Mouse (Mus musculus) heart, embryonic 16.5 days (tissue): ENCODE data around the gene Asb9. TPM values are rescaled to one million over a fixed set of nuclear protein-coding genes. Genes with fewer than 3 reads are reported as not detected.
A peak's percentile ranks its signal among the peaks of the same experiment; 100 is the strongest.

ENCODE experiments used
- ATAC-seq: fragments of 200-750 bp; cut with Nextera tagmentation; replicated peaks from 2 replicates; pipeline ENCODE4 v1.8.0; 2017; ENCODE audit warnings: moderate number of reproducible peaks; ENCODE audit not compliant: insufficient read depth, low FRiP score; ENCODE audit errors: extremely low read depth
- H3K27ac ChIP-seq: fragments of 300-500 bp; sonication (generic); 2 replicates; pipeline ENCODE4 v1.5.1; 2014; ENCODE audit warnings: mild to moderate bottlenecking, low read length, control low read depth, moderate library complexity
- H3K27me3 ChIP-seq: fragments of 300-500 bp; sonication (generic); 2 replicates; pipeline ENCODE4 v1.6.1; 2014; ENCODE audit warnings: low read length, mixed read lengths; ENCODE audit not compliant: control insufficient read depth, insufficient read depth
- H3K36me3 ChIP-seq: fragments of 300-500 bp; sonication (generic); 2 replicates; pipeline ENCODE4 v1.6.1; 2014; ENCODE audit not compliant: control insufficient read depth, insufficient read depth
- H3K4me1 ChIP-seq: fragments of 300-500 bp; sonication (generic); 2 replicates; pipeline ENCODE4 v1.6.1; 2014; ENCODE audit warnings: low read length, mixed read lengths; ENCODE audit not compliant: control insufficient read depth, insufficient read depth
- H3K4me2 ChIP-seq: fragments of 300-500 bp; sonication (generic); 2 replicates; pipeline ENCODE4 v1.6.1; 2014; ENCODE audit warnings: low read depth, mild to moderate bottlenecking, control low read depth, low read length
- H3K4me3 ChIP-seq: fragments of 300-500 bp; sonication (generic); 2 replicates; pipeline ENCODE4 v1.5.1; 2014; ENCODE audit warnings: mild to moderate bottlenecking, control low read depth, low read length
- H3K9ac ChIP-seq: fragments of 300-500 bp; sonication (generic); 2 replicates; pipeline ENCODE4 v1.6.1; 2014; ENCODE audit warnings: low read length, control low read depth
- H3K9me3 ChIP-seq: fragments of 300-500 bp; sonication (generic); replicated peaks from 2 replicates; pipeline ENCODE4 v1.6.1; 2016; ENCODE audit warnings: low read length; ENCODE audit not compliant: control insufficient read depth
- WGBS: fragments of 180-500 bp; shearing (Covaris S2); extraction: QIAGEN DNeasy Blood & Tissue Kit; methylation state at CpG from one replicate; pipeline ENCODE4 v1.1.7; 2014; 5-methylcytosine and 5-hydroxymethylcytosine counted together
- polyA plus RNA-seq: library from polyadenylated mRNA; unstranded; fragments of >200 nt; fragmentation: Nextera tagmentation; extraction: Ambion mirVana; gene quantifications from 2 replicates; pipeline ENCODE4 v1.2.1, GENCODE M21; 2015

Gene Asb9
- not detected in 2 replicates for polyA plus RNA-seq

- whole genome bisulfite sequencing = 61% methylated on average over 10 of the region's 10 CpGs
- no peaks in the 10 kb centered on the region for H3K27me3 ChIP-seq
- no peak within 1 kb of the TSS for H3K4me3 ChIP-seq
- no peaks in the 10 kb centered on the region for H3K36me3 ChIP-seq
- ATAC-seq = no peak
- no peak within 1 kb of the TSS for H3K9ac ChIP-seq
- H3K9me3 ChIP-seq = no peaks in the 10 kb centered on the region
- no peak within 1 kb of the TSS for H3K4me2 ChIP-seq
- no peaks in the 10 kb centered on the region for H3K4me1 ChIP-seq
- H3K27ac ChIP-seq = no peak within 1 kb of the TSS
These were observed at the start of gene Asb9 for GRCm38 (mm10) chrX:164505709-164506498. TSS of gene Asb9 (plus strand) at chrX:164506327.

DNA sequence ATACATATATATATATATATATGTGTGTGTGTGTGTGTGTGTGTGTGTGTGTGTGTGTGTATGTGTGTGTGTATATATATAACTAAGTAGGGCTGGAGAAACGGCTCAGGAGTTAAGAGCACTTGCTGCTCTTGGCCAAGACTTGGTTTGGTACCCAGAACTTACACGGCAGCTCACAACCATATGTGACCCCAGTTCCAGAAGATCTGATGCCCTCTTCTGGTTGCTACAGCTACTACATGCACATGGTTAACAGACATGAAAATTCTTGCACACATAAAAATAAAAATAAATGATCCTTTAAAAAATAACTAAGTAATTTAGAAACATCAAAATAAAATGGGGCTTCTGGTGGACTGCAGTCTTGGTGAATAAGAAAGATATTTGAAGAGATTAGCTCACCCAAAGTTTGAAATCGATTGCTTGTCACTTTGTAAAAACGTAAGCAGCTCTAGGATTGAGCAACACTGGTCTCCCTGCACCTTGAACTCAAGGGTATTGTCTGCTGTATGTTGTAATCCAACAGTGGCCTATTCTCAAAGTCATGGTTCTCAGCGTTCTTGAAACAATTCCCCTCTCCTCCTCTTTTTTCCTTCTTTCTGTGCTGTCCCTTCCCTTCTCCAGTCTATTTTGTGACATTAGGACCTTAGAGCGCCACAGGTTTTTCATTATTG, 46.8 kb upstream of the Asb9 start:
- H3K9ac ChIP-seq = no peak overlapping the region
- H3K4me1 ChIP-seq = no peaks in the 10 kb centered on the region
- H3K27ac ChIP-seq = no peak overlapping the region
- WGBS = 68% methylated on average over 6 of the region's 6 CpGs
- H3K36me3 ChIP-seq = no peaks in the 10 kb centered on the region
- no peaks in the 10 kb centered on the region for H3K9me3 ChIP-seq
- no peak overlapping the region for H3K4me3 ChIP-seq
- H3K27me3 ChIP-seq = no peaks in the 10 kb centered on the region
- H3K4me2 ChIP-seq = no peak overlapping the region
- no peak for ATAC-seq

DNA sequence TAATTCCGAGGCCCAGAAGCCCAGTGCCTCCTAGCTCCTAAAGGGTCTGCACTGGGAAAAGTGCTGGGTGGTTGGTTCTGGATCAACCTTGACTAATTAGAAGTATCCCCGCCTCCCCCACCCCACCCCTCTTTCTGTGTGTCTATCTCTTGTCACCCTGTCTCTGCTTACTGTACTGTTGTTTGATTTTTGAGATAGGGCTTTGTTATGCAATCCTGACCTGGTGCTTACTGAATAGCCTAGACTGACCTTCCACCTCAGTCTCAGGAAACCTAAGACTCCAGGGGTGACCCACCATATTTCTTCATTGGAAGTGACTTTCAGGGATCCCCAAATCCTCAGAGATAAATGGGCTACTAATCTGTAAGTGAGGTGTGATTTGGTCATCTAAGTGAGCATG, 3.9 kb upstream of the Asb9 start:
- no peaks in the 10 kb centered on the region for H3K4me1 ChIP-seq
- WGBS = 46% methylated on average over 2 of the region's 2 CpGs
- H3K27ac ChIP-seq = no peak overlapping the region
- H3K36me3 ChIP-seq = no peaks in the 10 kb centered on the region
- no peak overlapping the region for H3K4me3 ChIP-seq
- no peaks in the 10 kb centered on the region for H3K27me3 ChIP-seq
- ATAC-seq = no peak
- H3K9ac ChIP-seq = no peak overlapping the region
- no peak overlapping the region for H3K4me2 ChIP-seq
- H3K9me3 ChIP-seq = no peaks in the 10 kb centered on the region

- no peak for ATAC-seq
- H3K4me1 ChIP-seq = no peaks in the 10 kb centered on the region
- WGBS = 83% methylated on average over 4 of the region's 4 CpGs
These were observed 941 bp downstream of the Asb9 start for GRCm38 (mm10) chrX:164507068-164507467.

DNA sequence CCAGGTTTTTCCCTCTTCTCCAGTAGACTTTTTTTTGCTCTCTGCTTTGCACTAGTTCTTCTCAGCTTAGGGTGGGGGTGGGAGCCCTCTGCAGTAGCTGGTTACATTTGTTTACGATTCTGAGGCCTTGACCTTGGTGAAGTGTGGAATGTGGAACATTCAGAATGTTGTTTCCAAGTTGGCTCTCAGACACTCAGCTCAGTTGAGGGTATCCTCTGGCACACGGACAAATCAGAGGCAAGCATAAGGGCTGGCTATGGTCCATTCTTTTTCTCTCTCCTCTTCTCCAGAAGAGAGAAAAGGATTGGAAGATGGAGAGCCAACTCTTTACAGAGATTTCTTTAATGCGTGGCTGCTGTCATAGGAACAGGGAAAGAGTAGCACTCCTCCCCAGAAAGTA, 2.6 kb downstream of the Asb9 start:
- H3K27me3 ChIP-seq = no peaks in the 10 kb centered on the region
- H3K27ac ChIP-seq = no peak overlapping the region
- H3K36me3 ChIP-seq = no peaks in the 10 kb centered on the region
- no peak overlapping the region for H3K9ac ChIP-seq
- WGBS = 42% methylated on average over 3 of the region's 3 CpGs
- peak; percentile 49; the same call in 1 of the 2 replicates for ATAC-seq
- H3K4me2 ChIP-seq = no peak overlapping the region
- no peak overlapping the region for H3K4me3 ChIP-seq
- H3K4me1 ChIP-seq = no peaks in the 10 kb centered on the region
- no peaks in the 10 kb centered on the region for H3K9me3 ChIP-seq

More at GRCm38 (mm10) chrX:164507068-164507467, 941 bp downstream of the Asb9 start:
- no peak overlapping the region for H3K9ac ChIP-seq
- H3K9me3 ChIP-seq = no peaks in the 10 kb centered on the region
- no peak overlapping the region for H3K4me2 ChIP-seq
- no peak overlapping the region for H3K27ac ChIP-seq
- no peak overlapping the region for H3K4me3 ChIP-seq
- H3K27me3 ChIP-seq = no peaks in the 10 kb centered on the region
- H3K36me3 ChIP-seq = no peaks in the 10 kb centered on the region

- no peak overlapping the region for H3K9ac ChIP-seq
- H3K4me3 ChIP-seq = no peak overlapping the region
- H3K4me2 ChIP-seq = no peak overlapping the region
- no peak overlapping the region for H3K27ac ChIP-seq
- H3K36me3 ChIP-seq = no peaks in the 10 kb centered on the region
- no peaks in the 10 kb centered on the region for H3K4me1 ChIP-seq
- no peaks in the 10 kb centered on the region for H3K27me3 ChIP-seq
- H3K9me3 ChIP-seq = no peaks in the 10 kb centered on the region
- no peak for ATAC-seq
These were observed 16.0 kb downstream of the Asb9 start for GRCm38 (mm10) chrX:164522138-164522537.

GRCm38 (mm10) chrX:164526566-164526965, 20.4 kb downstream of the Asb9 start:
- H3K36me3 ChIP-seq = no peaks in the 10 kb centered on the region
- H3K9ac ChIP-seq = no peak overlapping the region
- no peak overlapping the region for H3K27ac ChIP-seq
- no peaks in the 10 kb centered on the region for H3K9me3 ChIP-seq
- no peaks in the 10 kb centered on the region for H3K27me3 ChIP-seq
- 5% methylated on average over 1 of the region's 1 CpGs for WGBS
- H3K4me2 ChIP-seq = no peak overlapping the region
- ATAC-seq = no peak
- H3K4me3 ChIP-seq = no peak overlapping the region
- H3K4me1 ChIP-seq = no peaks in the 10 kb centered on the region

DNA sequence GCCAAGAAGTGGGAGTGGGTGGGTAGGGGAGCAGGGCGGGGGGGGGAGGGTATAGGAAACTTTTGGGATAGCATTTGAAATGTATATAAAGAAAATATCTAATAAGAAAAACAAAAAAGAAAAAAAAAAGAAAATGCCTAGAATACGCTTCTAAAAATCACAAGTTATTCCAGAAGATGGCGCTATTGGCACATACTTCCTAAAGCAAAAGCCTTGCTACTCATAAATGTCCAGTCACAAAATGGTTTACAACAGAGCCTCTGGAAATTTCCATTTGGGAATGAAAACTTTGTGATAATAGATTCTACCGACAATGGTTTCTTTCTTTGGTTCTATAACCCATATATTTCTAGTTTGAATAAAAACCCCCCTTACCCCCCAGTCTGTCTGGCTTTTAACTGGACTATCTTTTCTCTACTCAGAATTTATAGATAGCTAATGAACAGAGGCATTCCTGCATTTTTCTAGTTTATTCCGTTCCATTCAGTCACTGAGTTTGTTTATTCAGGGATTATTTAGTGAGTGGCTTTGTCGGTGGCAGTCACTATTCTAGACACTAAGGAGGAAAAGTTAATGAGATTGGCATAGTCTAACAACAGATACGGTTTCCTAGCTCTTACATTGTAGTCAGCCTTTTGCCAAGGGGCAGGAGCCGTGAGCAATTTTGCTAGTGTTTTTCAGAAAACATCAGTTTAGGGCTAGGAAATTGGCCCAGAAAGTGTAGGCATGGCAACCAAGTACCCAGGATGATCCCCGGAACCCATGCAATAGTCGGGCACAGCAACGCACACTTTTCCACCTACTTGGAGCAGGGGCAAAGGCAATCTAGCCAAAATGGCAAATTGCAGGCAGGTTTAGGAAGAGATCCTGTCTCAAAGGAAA, 35.5 kb downstream of the Asb9 start:
- H3K27ac ChIP-seq = no peak overlapping the region
- no peaks in the 10 kb centered on the region for H3K9me3 ChIP-seq
- no peak overlapping the region for H3K4me3 ChIP-seq
- H3K4me2 ChIP-seq = no peak overlapping the region
- no peaks in the 10 kb centered on the region for H3K36me3 ChIP-seq
- H3K9ac ChIP-seq = no peak overlapping the region
- H3K27me3 ChIP-seq = no peaks in the 10 kb centered on the region
- no peaks in the 10 kb centered on the region for H3K4me1 ChIP-seq
- 47% methylated on average over 11 of the region's 11 CpGs for WGBS
- ATAC-seq = no peak
